30 mouse cellular contexts compared by ENCODE assay signal in genomic region chr10:127801612-127802011, GRCm38 (mm10). TPM values are rescaled to one million over a fixed set of nuclear protein-coding genes. Genes with fewer than 3 reads are reported as not detected.
"Had no signal": no experiment of that assay in that cellular context is flagged by ENCODE, and none has a peak within 500 bp of the region (broad histone marks: within the 10 kb centered on the region; RNA-seq: fewer than 3 reads in every experiment).

No protein-coding gene starts in this region.

- H3K27ac ChIP-seq: hindbrain, postnatal 0 days; kidney, postnatal 0 days; layer of hippocampus, adult 2 months; limb, embryonic 10.5 days; limb, embryonic 13.5 days; liver, embryonic 14.5 days; macrophage; midbrain, embryonic 12.5 days; midbrain, embryonic 15.5 days; neural tube, embryonic 12.5 days; neural tube, embryonic 15.5 days had no signal

- H3K9ac ChIP-seq: limb, embryonic 13.5 days; liver, embryonic 14.5 days; liver, postnatal 0 days; lung, embryonic 14.5 days; midbrain, embryonic 12.5 days; midbrain, embryonic 15.5 days; neural tube, embryonic 12.5 days; neural tube, embryonic 15.5 days had no signal

- H3K4me2 ChIP-seq: limb, embryonic 13.5 days; lung, embryonic 14.5 days; midbrain, embryonic 12.5 days; midbrain, embryonic 15.5 days; neural tube, embryonic 12.5 days; neural tube, embryonic 15.5 days had no signal

- H3K4me1 ChIP-seq: limb, embryonic 10.5 days; limb, embryonic 13.5 days; midbrain, embryonic 12.5 days; midbrain, embryonic 15.5 days; neural tube, embryonic 12.5 days; neural tube, embryonic 15.5 days had no signal

- ATAC-seq: hindbrain, postnatal 0 days; inflammation-experienced regulatory T-cells, adult 6 months; intestine, embryonic 16.5 days; lung, postnatal 0 days; midbrain, embryonic 15.5 days had no signal

- H3K27me3 ChIP-seq: limb, embryonic 13.5 days; midbrain, embryonic 12.5 days; midbrain, embryonic 15.5 days; neural tube, embryonic 12.5 days; neural tube, embryonic 15.5 days had no signal

- H3K36me3 ChIP-seq: limb, embryonic 10.5 days; limb, embryonic 13.5 days; midbrain, embryonic 12.5 days; midbrain, embryonic 15.5 days; neural tube, embryonic 12.5 days; neural tube, embryonic 15.5 days had no signal

- DNase-seq: layer of hippocampus, adult 9-11 months; liver; liver, postnatal 0 days; lung, embryonic 14.5 days; right cerebral cortex, adult 18-20 months; right cerebral cortex, postnatal 14 days; right cerebral cortex, postnatal 4 days; spleen, adult 18-20 months; thymus, adult 2 months; thymus, postnatal 14 days; thymus, postnatal 4 days had no signal

- H3K4me3 ChIP-seq: layer of hippocampus, adult 2 months; limb, embryonic 10.5 days; limb, embryonic 13.5 days; midbrain, embryonic 12.5 days; midbrain, embryonic 15.5 days; neural tube, embryonic 12.5 days; neural tube, embryonic 15.5 days had no signal

- H3K9me3 ChIP-seq: limb, embryonic 10.5 days; midbrain, embryonic 15.5 days; neural tube, embryonic 12.5 days; neural tube, embryonic 15.5 days had no signal

RNA-seq across cellular contexts. Expression of gene Rdh16, which starts 0.7 kb away (rescaled TPM):
- total RNA-seq: megakaryocyte, adult 5-6 weeks had no signal
- polyA plus RNA-seq: inflammation-experienced regulatory T-cells, adult 6 months; intestine, embryonic 16.5 days; limb, embryonic 10.5 days; limb, embryonic 13.5 days; liver, embryonic 14.5 days; lung, embryonic 14.5 days; lung, postnatal 0 days; macrophage; midbrain, embryonic 12.5 days; midbrain, embryonic 15.5 days; neural tube, embryonic 12.5 days; stomach, embryonic 16.5 days had no signal

RNA-seq across cellular contexts. Expression of gene Rdh9, which starts 25.4 kb away (rescaled TPM):
- total RNA-seq: megakaryocyte, adult 5-6 weeks had no signal
- polyA plus RNA-seq: intestine, embryonic 16.5 days; kidney, postnatal 0 days; lung, embryonic 14.5 days; midbrain, embryonic 12.5 days had no signal

RNA-seq across cellular contexts. Expression of gene Rdh16f1, which starts 42.0 kb away (rescaled TPM):
- total RNA-seq: hindbrain, postnatal 0 days; left cerebral cortex, adult 18-20 months; left cerebral cortex, postnatal 25 days; megakaryocyte, adult 5-6 weeks had no signal
- polyA plus RNA-seq: limb, embryonic 10.5 days; limb, embryonic 13.5 days; lung, embryonic 14.5 days; macrophage; midbrain, embryonic 15.5 days; neural tube, embryonic 12.5 days; neural tube, embryonic 15.5 days; thymus, adult 2 months had no signal

RNA-seq across cellular contexts. Expression of gene Rdh1, which starts 42.1 kb away (rescaled TPM):
- total RNA-seq: hindbrain, postnatal 0 days; megakaryocyte, adult 5-6 weeks had no signal
- polyA plus RNA-seq: hindbrain, postnatal 0 days; limb, embryonic 10.5 days; limb, embryonic 13.5 days; midbrain, embryonic 15.5 days; neural tube, embryonic 15.5 days had no signal

RNA-seq across cellular contexts. Expression of gene Rdh19, which starts 48.1 kb away (rescaled TPM):
- total RNA-seq: hindbrain, postnatal 0 days; layer of hippocampus, adult 2 months; layer of hippocampus, postnatal 25 days; left cerebral cortex, adult 18-20 months; left cerebral cortex, postnatal 25 days; megakaryocyte, adult 5-6 weeks had no signal
- polyA plus RNA-seq: hindbrain, postnatal 0 days; inflammation-experienced regulatory T-cells, adult 6 months; intestine, embryonic 16.5 days; limb, embryonic 10.5 days; limb, embryonic 13.5 days; liver, postnatal 0 days; lung, embryonic 14.5 days; lung, postnatal 0 days; macrophage; midbrain, embryonic 12.5 days; midbrain, embryonic 15.5 days; neural tube, embryonic 12.5 days; neural tube, embryonic 15.5 days; stomach, embryonic 16.5 days; thymus, adult 2 months had no signal
